Mouse (Mus musculus): ENCODE measurements around the gene Gm37240.

GRCm38 (mm10) chr3:85773425-85773824 lies 113.9 kb downstream of the Gm37240 start:
- TF ChIP-seq ZC3H11A (IDR thresholded peaks at IDR 0.05; ENCODE audit: borderline replicate concordance, low read depth, low read length) (no peak), ZNF384 (IDR thresholded peaks at IDR 0.05; ENCODE audit: low read depth, low read length) (no peak)

Data from ES-E14 (cell line).